Mouse (Mus musculus): ENCODE measurements around the gene Pipox. TPM values are rescaled to one million over a fixed set of nuclear protein-coding genes. Genes with fewer than 3 reads are reported as not detected.

Pipox gene
- polyA plus RNA-seq, 1 experiment = 239 TPM

- 35% methylated on average over 5 of the region's 5 CpGs for WGBS
- H3K36me3 ChIP-seq (ENCODE audit: control insufficient read depth, insufficient read depth, low read length) = no peaks in the 10 kb centered on the region
- TF ChIP-seq POLR2A (IDR thresholded peaks at IDR 0.05; ENCODE audit: low read depth, low read length) (no peak), CTCF (conservative IDR thresholded peaks at IDR 0.05; ENCODE audit: insufficient read depth, insufficient read length, low read depth, low read length) (no peak)
- H3K4me1 ChIP-seq (ENCODE audit: control insufficient read depth, insufficient read depth, low read length) = peaks cover 28% of the 10 kb centered on the region
- H3K27ac ChIP-seq (ENCODE audit: insufficient read depth, low read depth, low read length) = peak overlapping the region; percentile 95
- DNase-seq = no peak
- H3K4me3 ChIP-seq (ENCODE audit: insufficient read depth, low read depth, low read length) = peak overlapping the region; percentile 44
- no peaks in the 10 kb centered on the region for H3K27me3 ChIP-seq (replicated peaks; ENCODE audit: control insufficient read depth, insufficient read depth, low read length)
These were observed 1.0 kb downstream of the Pipox start for GRCm38 (mm10) chr11:77892883-77893282.

GRCm38 (mm10) chr11:77890648-77891258 is 3.1 kb downstream of the Pipox start:
- WGBS = 28% methylated on average over 2 of the region's 2 CpGs
- DNase-seq = peak; percentile 80
- Histone ChIP-seq H3K4me1 (ENCODE audit: control insufficient read depth, insufficient read depth, low read length) (peaks cover 28% of the 10 kb centered on the region), H3K27me3 (replicated peaks; ENCODE audit: control insufficient read depth, insufficient read depth, low read length) (no peaks in the 10 kb centered on the region), H3K4me3 (ENCODE audit: insufficient read depth, low read depth, low read length) (no peak overlapping the region), H3K27ac (ENCODE audit: insufficient read depth, low read depth, low read length) (peak overlapping the region; percentile 93), H3K36me3 (ENCODE audit: control insufficient read depth, insufficient read depth, low read length) (no peaks in the 10 kb centered on the region)
- TF ChIP-seq CTCF (conservative IDR thresholded peaks at IDR 0.05; ENCODE audit: insufficient read depth, insufficient read length, low read depth, low read length) = no peak
- TF ChIP-seq POLR2A (IDR thresholded peaks at IDR 0.05; ENCODE audit: low read depth, low read length) = no peak

- Histone ChIP-seq H3K36me3 (ENCODE audit: control insufficient read depth, insufficient read depth, low read length) (no peaks in the 10 kb centered on the region), H3K4me3 (ENCODE audit: insufficient read depth, low read depth, low read length) (no peak overlapping the region), H3K4me1 (ENCODE audit: control insufficient read depth, insufficient read depth, low read length) (peaks cover 24% of the 10 kb centered on the region), H3K27me3 (replicated peaks; ENCODE audit: control insufficient read depth, insufficient read depth, low read length) (no peaks in the 10 kb centered on the region), H3K27ac (ENCODE audit: insufficient read depth, low read depth, low read length) (no peak overlapping the region)
- DNase-seq = no peak
- 15% methylated on average over 1 of the region's 2 CpGs for WGBS
- no peak for TF ChIP-seq CTCF (conservative IDR thresholded peaks at IDR 0.05; ENCODE audit: insufficient read depth, insufficient read length, low read depth, low read length)
- no peak for TF ChIP-seq POLR2A (IDR thresholded peaks at IDR 0.05; ENCODE audit: low read depth, low read length)
These were observed 4.4 kb downstream of the Pipox start for GRCm38 (mm10) chr11:77889484-77889883.

GRCm38 (mm10) chr11:77888846-77889245 is 5.0 kb downstream of the Pipox start:
- no peaks in the 10 kb centered on the region for H3K36me3 ChIP-seq (ENCODE audit: control insufficient read depth, insufficient read depth, low read length)
- no peak overlapping the region for H3K4me3 ChIP-seq (ENCODE audit: insufficient read depth, low read depth, low read length)
- DNase-seq = no peak
- WGBS = 65% methylated on average over 5 of the region's 5 CpGs
- peaks cover 20% of the 10 kb centered on the region for H3K4me1 ChIP-seq (ENCODE audit: control insufficient read depth, insufficient read depth, low read length)
- H3K27ac ChIP-seq (ENCODE audit: insufficient read depth, low read depth, low read length) = no peak overlapping the region
- H3K27me3 ChIP-seq (replicated peaks; ENCODE audit: control insufficient read depth, insufficient read depth, low read length) = no peaks in the 10 kb centered on the region
- TF ChIP-seq POLR2A (IDR thresholded peaks at IDR 0.05; ENCODE audit: low read depth, low read length) (no peak), CTCF (conservative IDR thresholded peaks at IDR 0.05; ENCODE audit: insufficient read depth, insufficient read length, low read depth, low read length) (no peak)

GRCm38 (mm10) chr11:77887373-77887960 is 6.4 kb downstream of the Pipox start:
- peaks cover 16% of the 10 kb centered on the region; the same call in 1 of the 2 replicates for H3K4me1 ChIP-seq (ENCODE audit: control insufficient read depth, insufficient read depth, low read length)
- WGBS = 61% methylated on average over 17 of the region's 17 CpGs
- no peak for DNase-seq
- H3K4me3 ChIP-seq (ENCODE audit: insufficient read depth, low read depth, low read length) = no peak overlapping the region
- H3K36me3 ChIP-seq (ENCODE audit: control insufficient read depth, insufficient read depth, low read length) = no peaks in the 10 kb centered on the region; the same call in 1 of the 2 replicates
- TF ChIP-seq CTCF (conservative IDR thresholded peaks at IDR 0.05; ENCODE audit: insufficient read depth, insufficient read length, low read depth, low read length) = no peak
- no peak for TF ChIP-seq POLR2A (IDR thresholded peaks at IDR 0.05; ENCODE audit: low read depth, low read length)
- no peak overlapping the region for H3K27ac ChIP-seq (ENCODE audit: insufficient read depth, low read depth, low read length)
- no peaks in the 10 kb centered on the region for H3K27me3 ChIP-seq (replicated peaks; ENCODE audit: control insufficient read depth, insufficient read depth, low read length)

GRCm38 (mm10) chr11:77885246-77885575 is 8.7 kb downstream of the Pipox start:
- Histone ChIP-seq H3K27me3 (replicated peaks; ENCODE audit: control insufficient read depth, insufficient read depth, low read length) (no peaks in the 10 kb centered on the region), H3K27ac (ENCODE audit: insufficient read depth, low read depth, low read length) (peak overlapping the region; percentile 88), H3K4me1 (ENCODE audit: control insufficient read depth, insufficient read depth, low read length) (peaks cover 6% of the 10 kb centered on the region; the same call in 1 of the 2 replicates), H3K4me3 (ENCODE audit: insufficient read depth, low read depth, low read length) (no peak overlapping the region), H3K36me3 (ENCODE audit: control insufficient read depth, insufficient read depth, low read length) (no peaks in the 10 kb centered on the region; the same call in 1 of the 2 replicates)
- 71% methylated on average over 8 of the region's 8 CpGs for WGBS
- TF ChIP-seq CTCF (conservative IDR thresholded peaks at IDR 0.05; ENCODE audit: insufficient read depth, insufficient read length, low read depth, low read length) (no peak), POLR2A (IDR thresholded peaks at IDR 0.05; ENCODE audit: low read depth, low read length) (no peak)
- no peak for DNase-seq

GRCm38 (mm10) chr11:77884524-77885245 is 9.2 kb downstream of the Pipox start:
- Histone ChIP-seq H3K36me3 (ENCODE audit: control insufficient read depth, insufficient read depth, low read length) (no peaks in the 10 kb centered on the region; the same call in 1 of the 2 replicates), H3K27me3 (replicated peaks; ENCODE audit: control insufficient read depth, insufficient read depth, low read length) (no peaks in the 10 kb centered on the region), H3K4me1 (ENCODE audit: control insufficient read depth, insufficient read depth, low read length) (peaks cover 5% of the 10 kb centered on the region; the same call in 1 of the 2 replicates), H3K4me3 (ENCODE audit: insufficient read depth, low read depth, low read length) (no peak overlapping the region), H3K27ac (ENCODE audit: insufficient read depth, low read depth, low read length) (peak overlapping the region; percentile 88)
- DNase-seq = peak; percentile 62
- 0 out of 2 replicates have a peak, but pooled peaks have one; percentile 4 for TF ChIP-seq CTCF (conservative IDR thresholded peaks at IDR 0.05; ENCODE audit: insufficient read depth, insufficient read length, low read depth, low read length)
- TF ChIP-seq POLR2A (IDR thresholded peaks at IDR 0.05; ENCODE audit: low read depth, low read length) = no peak
- 39% methylated on average over 10 of the region's 10 CpGs for WGBS

All from kidney, adult 2 months (tissue).